Mouse (Mus musculus) liver, embryonic 13.5 days (tissue): Measurements from ENCODE around the gene 4930453N24Rik. TPM values are rescaled to one million over a fixed set of nuclear protein-coding genes. Genes with fewer than 3 reads are reported as not detected.
A peak's percentile ranks its signal among the peaks of the same experiment; 100 is the strongest.

Experiments
- ATAC-seq: fragments of 200-750 bp; cut with Nextera tagmentation; 2 replicates; pipeline ENCODE4 v1.8.0; 2017; ENCODE audit warnings: low read depth, mild to moderate bottlenecking, moderate number of reproducible peaks, moderate library complexity
- DNase-seq: peaks from one replicate; pipeline ENCODE4 v3.0.0; 2022
- H3K27ac ChIP-seq: fragments of 300-500 bp; sonication (generic); 2 replicates; pipeline ENCODE4 v1.5.1; 2015; ENCODE audit warnings: moderate library complexity, mild to moderate bottlenecking, inconsistent platforms
- H3K27me3 ChIP-seq: fragments of 300-500 bp; sonication (generic); 2 replicates; pipeline ENCODE4 v1.6.1; 2015; ENCODE audit warnings: mild to moderate bottlenecking, inconsistent platforms
- H3K36me3 ChIP-seq: fragments of 300-500 bp; sonication (generic); 2 replicates; pipeline ENCODE4 v1.6.1; 2015; ENCODE audit warnings: mild to moderate bottlenecking, inconsistent platforms
- H3K4me1 ChIP-seq: fragments of 300-500 bp; sonication (generic); replicated peaks from 2 replicates; pipeline ENCODE4 v1.6.1; 2015; ENCODE audit warnings: inconsistent platforms
- H3K4me2 ChIP-seq: fragments of 300-500 bp; sonication (generic); 2 replicates; pipeline ENCODE4 v1.6.1; 2015; ENCODE audit warnings: inconsistent platforms, mild to moderate bottlenecking, moderate library complexity
- H3K4me3 ChIP-seq: fragments of 300-500 bp; sonication (generic); replicated peaks from 2 replicates; pipeline ENCODE4 v1.5.1; 2015; ENCODE audit warnings: mild to moderate bottlenecking, inconsistent platforms
- H3K9ac ChIP-seq: fragments of 300-500 bp; sonication (generic); 2 replicates; pipeline ENCODE4 v1.6.1; 2015; ENCODE audit warnings: mild to moderate bottlenecking, inconsistent platforms
- H3K9me3 ChIP-seq: fragments of 300-500 bp; sonication (generic); replicated peaks from 2 replicates; pipeline ENCODE4 v1.6.1; 2016; ENCODE audit warnings: inconsistent platforms
- WGBS: fragments of 180-500 bp; shearing (Covaris S2); methylation state at CpG from one replicate; pipeline ENCODE4 v1.1.7; 2015; ENCODE audit not compliant: insufficient replicate concordance; 5-methylcytosine and 5-hydroxymethylcytosine counted together
- polyA plus RNA-seq: library from polyadenylated mRNA; unstranded; fragments of >200 nt; fragmentation: Nextera tagmentation; extraction: Ambion mirVana; gene quantifications from 2 replicates; pipeline ENCODE4 v1.2.1, GENCODE M21; 2015

The 4930453N24Rik gene
- polyA plus RNA-seq, 1 experiment from 2014 or later, result 11.9 TPM

GRCm38 (mm10) chr16:64758561-64759244, 12.3 kb downstream of the 4930453N24Rik start:
- no peaks in the 10 kb centered on the region for H3K27me3 ChIP-seq
- ATAC-seq (peak; percentile 58; the same call in 1 of the 2 replicates), DNase-seq (no peak)
- H3K9me3 ChIP-seq, result 0 out of 2 replicates have a peak, but pooled peaks cover 3% of the 10 kb centered on the region
- H3K4me1 ChIP-seq, result peaks cover 9% of the 10 kb centered on the region; the same call in 1 of the 2 replicates
- no peak overlapping the region for H3K9ac ChIP-seq
- H3K27ac ChIP-seq, result no peak overlapping the region
- H3K4me2 ChIP-seq, result no peak overlapping the region
- 10% methylated on average over 6 of the region's 6 CpGs for WGBS
- H3K36me3 ChIP-seq, result peaks cover 19% of the 10 kb centered on the region
- no peak overlapping the region for H3K4me3 ChIP-seq

GRCm38 (mm10) chr16:64757666-64758400, 13.1 kb downstream of the 4930453N24Rik start:
- Histone ChIP-seq H3K36me3 (peaks cover 11% of the 10 kb centered on the region), H3K27me3 (no peaks in the 10 kb centered on the region), H3K4me2 (no peak overlapping the region), H3K4me1 (peaks cover 9% of the 10 kb centered on the region; the same call in 1 of the 2 replicates), H3K9me3 (no peaks in the 10 kb centered on the region), H3K9ac (no peak overlapping the region), H3K27ac (no peak overlapping the region), H3K4me3 (no peak overlapping the region)
- DNase-seq, result no peak
- WGBS, result 71% methylated on average over 7 of the region's 7 CpGs
- ATAC-seq, result no peak

- no peak for ATAC-seq
- no peak for DNase-seq
- 30% methylated on average over 6 of the region's 6 CpGs for WGBS
- Histone ChIP-seq H3K4me3 (no peak overlapping the region), H3K9ac (no peak overlapping the region), H3K27me3 (no peaks in the 10 kb centered on the region), H3K27ac (no peak overlapping the region), H3K4me2 (no peak overlapping the region), H3K4me1 (peaks cover 9% of the 10 kb centered on the region; the same call in 1 of the 2 replicates), H3K36me3 (0 out of 2 replicates have a peak, but pooled peaks cover 4% of the 10 kb centered on the region), H3K9me3 (no peaks in the 10 kb centered on the region)
Measured at GRCm38 (mm10) chr16:64756321-64756720, 14.6 kb downstream of the 4930453N24Rik start.

GRCm38 (mm10) chr16:64754743-64755139, 16.2 kb downstream of the 4930453N24Rik start:
- Histone ChIP-seq H3K27me3 (no peaks in the 10 kb centered on the region), H3K27ac (no peak overlapping the region), H3K4me3 (no peak overlapping the region), H3K9me3 (no peaks in the 10 kb centered on the region), H3K36me3 (no peaks in the 10 kb centered on the region), H3K4me2 (no peak overlapping the region), H3K4me1 (peaks cover 9% of the 10 kb centered on the region; the same call in 1 of the 2 replicates), H3K9ac (no peak overlapping the region)
- no peak for ATAC-seq
- no peak for DNase-seq
- 36% methylated on average over 3 of the region's 3 CpGs for WGBS

- Histone ChIP-seq H3K9me3 (no peaks in the 10 kb centered on the region), H3K27ac (no peak overlapping the region), H3K36me3 (no peaks in the 10 kb centered on the region), H3K4me3 (no peak overlapping the region), H3K4me2 (no peak overlapping the region), H3K4me1 (peaks cover 9% of the 10 kb centered on the region; the same call in 1 of the 2 replicates), H3K27me3 (no peaks in the 10 kb centered on the region), H3K9ac (no peak overlapping the region)
- ATAC-seq (no peak), DNase-seq (no peak)
- WGBS, result 31% methylated on average over 3 of the region's 3 CpGs
Measured at GRCm38 (mm10) chr16:64753990-64754742, 16.8 kb downstream of the 4930453N24Rik start.

GRCm38 (mm10) chr16:64748237-64748636, 22.7 kb downstream of the 4930453N24Rik start:
- ATAC-seq (no peak), DNase-seq (peak; percentile 12)
- Histone ChIP-seq H3K4me1 (no peaks in the 10 kb centered on the region), H3K9ac (no peak overlapping the region), H3K27ac (no peak overlapping the region), H3K9me3 (no peaks in the 10 kb centered on the region), H3K27me3 (no peaks in the 10 kb centered on the region), H3K4me2 (no peak overlapping the region), H3K36me3 (no peaks in the 10 kb centered on the region), H3K4me3 (no peak overlapping the region)
- WGBS, result 6% methylated on average over 10 of the region's 10 CpGs

GRCm38 (mm10) chr16:64745089-64745488, 25.9 kb downstream of the 4930453N24Rik start:
- ATAC-seq, result no peak
- H3K4me2 ChIP-seq, result no peak overlapping the region
- WGBS, result 36% methylated on average over 4 of the region's 4 CpGs

GRCm38 (mm10) chr16:64737289-64737688, 33.7 kb downstream of the 4930453N24Rik start:
- H3K4me3 ChIP-seq, result no peak overlapping the region
- WGBS, result 72% methylated on average over 5 of the region's 5 CpGs
- H3K9me3 ChIP-seq, result no peaks in the 10 kb centered on the region
- no peak overlapping the region for H3K9ac ChIP-seq
- H3K4me2 ChIP-seq, result no peak overlapping the region
- no peaks in the 10 kb centered on the region for H3K27me3 ChIP-seq
- ATAC-seq, result no peak
- no peaks in the 10 kb centered on the region for H3K36me3 ChIP-seq
- H3K4me1 ChIP-seq, result no peaks in the 10 kb centered on the region
- no peak overlapping the region for H3K27ac ChIP-seq
- no peak for DNase-seq

More at GRCm38 (mm10) chr16:64745089-64745488, 25.9 kb downstream of the 4930453N24Rik start:
- Histone ChIP-seq H3K4me1 (no peaks in the 10 kb centered on the region), H3K9ac (no peak overlapping the region), H3K27ac (no peak overlapping the region), H3K27me3 (no peaks in the 10 kb centered on the region), H3K36me3 (no peaks in the 10 kb centered on the region), H3K4me3 (no peak overlapping the region), H3K9me3 (no peaks in the 10 kb centered on the region)
- no peak for DNase-seq

- H3K4me3 ChIP-seq, result no peak overlapping the region
- ATAC-seq (no peak), DNase-seq (no peak)
- no peaks in the 10 kb centered on the region for H3K4me1 ChIP-seq
- H3K36me3 ChIP-seq, result no peaks in the 10 kb centered on the region
- H3K9ac ChIP-seq, result no peak overlapping the region
- 30% methylated on average over 4 of the region's 4 CpGs for WGBS
- H3K27ac ChIP-seq, result no peak overlapping the region
- no peaks in the 10 kb centered on the region for H3K9me3 ChIP-seq
- no peaks in the 10 kb centered on the region for H3K27me3 ChIP-seq
- no peak overlapping the region for H3K4me2 ChIP-seq
Measured at GRCm38 (mm10) chr16:64723273-64724057, 47.5 kb downstream of the 4930453N24Rik start.

GRCm38 (mm10) chr16:64721542-64721941, 49.4 kb downstream of the 4930453N24Rik start:
- ATAC-seq, result no peak
- 61% methylated on average over 5 of the region's 5 CpGs for WGBS

More at GRCm38 (mm10) chr16:64721542-64721941, 49.4 kb downstream of the 4930453N24Rik start:
- Histone ChIP-seq H3K36me3 (no peaks in the 10 kb centered on the region), H3K27me3 (no peaks in the 10 kb centered on the region), H3K4me3 (no peak overlapping the region), H3K9ac (no peak overlapping the region), H3K4me1 (no peaks in the 10 kb centered on the region), H3K27ac (no peak overlapping the region), H3K9me3 (no peaks in the 10 kb centered on the region), H3K4me2 (no peak overlapping the region)
- no peak for DNase-seq
